Mouse (Mus musculus) embryonic facial prominence, embryonic 15.5 days (tissue): ENCODE data around the gene Uchl3. TPM values are rescaled to one million over a fixed set of nuclear protein-coding genes. Genes with fewer than 3 reads are reported as not detected.

ENCODE experiments used
- polyA plus RNA-seq: library from polyadenylated mRNA; unstranded; fragments of >200 nt; fragmentation: Nextera tagmentation; extraction: Ambion mirVana; gene quantifications from 2 replicates; pipeline ENCODE4 v1.2.1, GENCODE M21; 2015

Uchl3 gene
- polyA plus RNA-seq, 1 experiment from 2014 or later: 103 TPM

Other genes starting within 250 kb of the Uchl3 start
- gene Tbc1d4, start 44.8 kb upstream of the Uchl3 start, polyA plus RNA-seq: 14.6 and 15.1 TPM in 2 replicates
- 89.7 and 90.5 TPM in 2 replicates for gene Commd6, start 13.3 kb upstream of the Uchl3 start, polyA plus RNA-seq
- 4.8 and 5.9 TPM in 2 replicates for gene Gm9922, start 75.8 kb downstream of the Uchl3 start, polyA plus RNA-seq
- 36.6 and 39.3 TPM in 2 replicates for gene Lmo7, start 76.0 kb downstream of the Uchl3 start, polyA plus RNA-seq